ENCODE assay signal across 17 mouse cellular contexts in the genomic region with DNA sequence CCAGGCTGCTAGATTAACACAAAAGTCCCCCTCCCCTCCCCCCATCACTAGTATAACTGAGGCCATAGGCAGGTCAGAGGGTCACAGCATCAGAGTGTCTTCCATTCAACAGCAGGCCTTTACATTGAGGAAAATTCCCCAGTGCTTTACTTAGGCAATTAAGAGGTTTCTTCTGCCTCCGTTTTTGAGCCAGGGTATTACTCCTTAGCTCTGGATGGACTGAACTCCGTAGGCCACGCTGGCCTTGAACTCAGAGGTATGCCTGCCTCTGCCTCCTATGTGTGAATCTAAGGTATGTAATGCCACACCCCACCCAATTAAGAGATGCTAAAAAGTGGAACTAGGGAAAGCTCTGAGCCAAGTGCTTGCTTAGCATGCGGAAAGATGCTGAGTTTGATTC.
"Had no signal": no experiment of that assay in that cellular context is flagged by ENCODE, and none has a peak within 500 bp of the region (broad histone marks: within the 10 kb centered on the region; RNA-seq: fewer than 3 reads in every experiment).

No protein-coding gene starts in this region.

- H3K4me3 ChIP-seq: kidney, embryonic 15.5 days; left cerebral cortex, adult 2 months; limb, embryonic 12.5 days; limb, embryonic 15.5 days; midbrain, embryonic 12.5 days; midbrain, embryonic 15.5 days; neural tube, embryonic 13.5 days had no signal

- H3K4me2 ChIP-seq: kidney, embryonic 15.5 days; limb, embryonic 12.5 days; limb, embryonic 15.5 days; liver, embryonic 11.5 days; lung, embryonic 14.5 days; midbrain, embryonic 12.5 days; midbrain, embryonic 15.5 days; neural tube, embryonic 13.5 days had no signal

- H3K36me3 ChIP-seq: limb, embryonic 15.5 days; midbrain, embryonic 15.5 days had no signal

- H3K4me1 ChIP-seq: kidney, embryonic 15.5 days; midbrain, embryonic 12.5 days; midbrain, embryonic 15.5 days; neural tube, embryonic 13.5 days had no signal

- H3K9me3 ChIP-seq: kidney, embryonic 15.5 days; limb, embryonic 12.5 days; limb, embryonic 15.5 days; midbrain, embryonic 12.5 days; midbrain, embryonic 15.5 days; neural tube, embryonic 13.5 days had no signal

- H3K9ac ChIP-seq: kidney, embryonic 15.5 days; limb, embryonic 12.5 days; limb, embryonic 15.5 days; liver, embryonic 14.5 days; liver, postnatal 0 days; lung, embryonic 14.5 days; midbrain, embryonic 12.5 days; midbrain, embryonic 15.5 days; neural tube, embryonic 13.5 days had no signal

- H3K27ac ChIP-seq: kidney, embryonic 15.5 days; left cerebral cortex, adult 2 months; limb, embryonic 12.5 days; limb, embryonic 15.5 days; liver, embryonic 14.5 days; macrophage; midbrain, embryonic 12.5 days; midbrain, embryonic 15.5 days; neural tube, embryonic 13.5 days had no signal

- H3K27me3 ChIP-seq: kidney, embryonic 15.5 days; limb, embryonic 12.5 days; limb, embryonic 15.5 days; midbrain, embryonic 12.5 days; midbrain, embryonic 15.5 days; neural tube, embryonic 13.5 days had no signal

- ATAC-seq: liver, postnatal 0 days; lung, postnatal 0 days; midbrain, embryonic 15.5 days had no signal

- DNase-seq: kidney, postnatal 10 days; layer of hippocampus, postnatal 36 days; liver, postnatal 0 days; lung, embryonic 14.5 days; thymus, adult 18-20 months; thymus, postnatal 36 days had no signal
